Mouse (Mus musculus) kidney, postnatal 0 days (tissue): ENCODE measurements around the gene Diaph2. TPM values are rescaled to one million over a fixed set of nuclear protein-coding genes. Genes with fewer than 3 reads are reported as not detected.

Experiments used
- ATAC-seq: fragments of 200-750 bp; cut with Nextera tagmentation; replicated peaks from 2 replicates; pipeline ENCODE4 v1.8.0; 2017; ENCODE audit warnings: low read depth, moderate number of reproducible peaks, moderate TSS enrichment, moderate library complexity; ENCODE audit not compliant: low FRiP score
- DNase-seq: peaks from one replicate; pipeline ENCODE4 v3.0.0-alpha.2; 2016; ENCODE audit warnings: low spot score
- H3K27ac ChIP-seq: fragments of 300-500 bp; sonication (generic); 2 replicates; pipeline ENCODE4 v1.5.1; 2014; ENCODE audit warnings: mild to moderate bottlenecking
- H3K27me3 ChIP-seq: fragments of 300-500 bp; sonication (generic); 2 replicates; pipeline ENCODE4 v1.6.1; 2014; ENCODE audit warnings: low read length, mixed read lengths; ENCODE audit not compliant: insufficient read depth
- H3K36me3 ChIP-seq: fragments of 300-500 bp; sonication (generic); 2 replicates; pipeline ENCODE4 v1.6.1; 2014; ENCODE audit warnings: low read length, mixed read lengths; ENCODE audit not compliant: insufficient read depth
- H3K4me1 ChIP-seq: fragments of 300-500 bp; sonication (generic); replicated peaks from 2 replicates; pipeline ENCODE4 v1.6.1; 2014; ENCODE audit warnings: antibody characterized with exemption, low read length, mixed read lengths; ENCODE audit not compliant: insufficient read depth
- H3K4me2 ChIP-seq: fragments of 300-500 bp; sonication (generic); 2 replicates; pipeline ENCODE4 v1.6.1; 2014; ENCODE audit warnings: mild to moderate bottlenecking, low read length, moderate library complexity, mixed read lengths
- H3K4me3 ChIP-seq: fragments of 300-500 bp; sonication (generic); replicated peaks from 2 replicates; pipeline ENCODE4 v1.5.1; 2014; ENCODE audit warnings: low read depth, low read length
- H3K9ac ChIP-seq: fragments of 300-500 bp; sonication (generic); 2 replicates; pipeline ENCODE4 v1.6.1; 2014; ENCODE audit warnings: low read depth, low read length
- H3K9me3 ChIP-seq: fragments of 300-500 bp; sonication (generic); replicated peaks from 2 replicates; pipeline ENCODE4 v1.6.1; 2016; ENCODE audit warnings: low read length, inconsistent platforms, mixed read lengths
- CTCF ChIP-seq: IDR thresholded peaks from 2 replicates; pipeline ENCODE4 v1.5.1; 2016; ENCODE audit warnings: antibody characterized with exemption, low read depth, mild to moderate bottlenecking, moderate library complexity
- WGBS: fragments of 180-500 bp; shearing (Covaris S2); extraction: QIAGEN DNeasy Blood & Tissue Kit; methylation state at CpG from one replicate; pipeline ENCODE4 v1.1.7; 2014; 5-methylcytosine and 5-hydroxymethylcytosine counted together
- polyA plus RNA-seq: library from polyadenylated mRNA; unstranded; fragments of >200 nt; fragmentation: Nextera tagmentation; extraction: Ambion mirVana; gene quantifications from 2 replicates; pipeline ENCODE4 v1.2.1, GENCODE M21; 2015

The Diaph2 gene
- polyA plus RNA-seq, 1 experiment from 2014 or later, result 5.4 TPM

- TF ChIP-seq CTCF, result no peak
- Histone ChIP-seq H3K36me3 (no peaks in the 10 kb centered on the region), H3K27me3 (no peaks in the 10 kb centered on the region), H3K27ac (no peak overlapping the region), H3K4me3 (no peak overlapping the region), H3K4me1 (no peaks in the 10 kb centered on the region), H3K9ac (no peak overlapping the region), H3K9me3 (no peaks in the 10 kb centered on the region), H3K4me2 (no peak overlapping the region)
- WGBS, result 78% methylated on average over 2 of the region's 2 CpGs
- DNase-seq (no peak), ATAC-seq (no peak)
Measured at GRCm38 (mm10) chrX:129925806-129926205, 176.3 kb downstream of the Diaph2 start.

DNA sequence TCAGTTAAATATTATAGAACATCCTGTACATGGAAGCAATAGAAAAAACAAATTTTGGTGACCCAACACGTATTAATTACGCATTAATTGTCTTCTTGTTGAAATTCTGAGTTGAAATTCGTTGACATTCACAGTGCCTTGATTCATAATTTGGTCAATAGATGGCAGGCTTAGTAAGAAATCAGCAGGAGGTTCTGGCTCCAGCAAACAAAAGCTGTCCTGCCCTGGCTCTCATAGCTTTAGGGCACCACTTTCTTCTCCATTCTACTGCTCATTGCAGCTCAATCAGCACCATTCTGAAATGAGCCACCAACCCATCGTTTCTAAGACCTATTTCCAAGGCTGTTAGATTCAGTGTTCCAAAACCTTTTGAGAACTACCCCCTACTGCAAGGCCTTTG lies 225.3 kb downstream of the Diaph2 start:
- peak; percentile 29; the same call in 1 of the 2 replicates for TF ChIP-seq CTCF
- H3K4me2 ChIP-seq, result no peak overlapping the region
- no peaks in the 10 kb centered on the region for H3K4me1 ChIP-seq
- no peaks in the 10 kb centered on the region for H3K27me3 ChIP-seq
- H3K27ac ChIP-seq, result no peak overlapping the region
- WGBS, result 67% methylated on average over 4 of the region's 4 CpGs
- no peak overlapping the region for H3K4me3 ChIP-seq
- H3K36me3 ChIP-seq, result no peaks in the 10 kb centered on the region
- DNase-seq (peak; percentile 2), ATAC-seq (no peak)
- no peak overlapping the region for H3K9ac ChIP-seq
- no peaks in the 10 kb centered on the region for H3K9me3 ChIP-seq

- no peak for TF ChIP-seq CTCF
- Histone ChIP-seq H3K27ac (no peak overlapping the region), H3K4me3 (no peak overlapping the region), H3K4me2 (no peak overlapping the region), H3K9ac (no peak overlapping the region), H3K9me3 (no peaks in the 10 kb centered on the region), H3K27me3 (no peaks in the 10 kb centered on the region), H3K4me1 (no peaks in the 10 kb centered on the region), H3K36me3 (no peaks in the 10 kb centered on the region)
- no peak for DNase-seq
- ATAC-seq, result no peak
Measured at GRCm38 (mm10) chrX:130008210-130008609, 258.7 kb downstream of the Diaph2 start.

- no peak overlapping the region for H3K4me3 ChIP-seq
- no peaks in the 10 kb centered on the region for H3K4me1 ChIP-seq
- no peaks in the 10 kb centered on the region for H3K27me3 ChIP-seq
- DNase-seq (no peak), ATAC-seq (no peak)
- 48% methylated on average over 1 of the region's 1 CpGs for WGBS
- H3K27ac ChIP-seq, result no peak overlapping the region
- TF ChIP-seq CTCF, result no peak
- no peaks in the 10 kb centered on the region for H3K9me3 ChIP-seq
- no peaks in the 10 kb centered on the region for H3K36me3 ChIP-seq
- no peak overlapping the region for H3K9ac ChIP-seq
- H3K4me2 ChIP-seq, result no peak overlapping the region
Measured at GRCm38 (mm10) chrX:130019735-130020134, 270.2 kb downstream of the Diaph2 start.

DNA sequence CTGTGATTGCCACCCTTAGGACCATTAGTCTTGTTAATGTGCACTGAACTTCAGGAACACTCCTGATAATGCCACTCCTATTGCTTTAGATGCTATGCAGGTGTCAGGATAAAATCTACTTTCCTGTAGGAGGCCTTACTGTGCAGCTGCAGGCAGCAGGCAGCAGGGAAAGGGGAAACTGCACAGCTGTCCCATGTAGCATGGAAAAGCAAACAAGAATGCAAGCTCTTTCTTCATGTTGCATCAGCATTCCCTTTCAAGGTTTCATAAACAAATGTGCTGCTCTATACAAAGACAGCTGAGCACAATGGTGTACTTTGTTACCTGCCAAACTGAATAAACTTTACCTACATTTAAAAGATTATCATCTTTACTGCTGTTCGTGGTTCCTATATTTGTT lies 295.0 kb downstream of the Diaph2 start:
- Histone ChIP-seq H3K4me1 (no peaks in the 10 kb centered on the region), H3K27me3 (no peaks in the 10 kb centered on the region), H3K9me3 (no peaks in the 10 kb centered on the region), H3K27ac (no peak overlapping the region), H3K36me3 (no peaks in the 10 kb centered on the region), H3K4me3 (no peak overlapping the region), H3K4me2 (no peak overlapping the region), H3K9ac (no peak overlapping the region)
- 66% methylated on average over 1 of the region's 1 CpGs for WGBS
- no peak for ATAC-seq
- no peak for DNase-seq
- TF ChIP-seq CTCF, result no peak

DNA sequence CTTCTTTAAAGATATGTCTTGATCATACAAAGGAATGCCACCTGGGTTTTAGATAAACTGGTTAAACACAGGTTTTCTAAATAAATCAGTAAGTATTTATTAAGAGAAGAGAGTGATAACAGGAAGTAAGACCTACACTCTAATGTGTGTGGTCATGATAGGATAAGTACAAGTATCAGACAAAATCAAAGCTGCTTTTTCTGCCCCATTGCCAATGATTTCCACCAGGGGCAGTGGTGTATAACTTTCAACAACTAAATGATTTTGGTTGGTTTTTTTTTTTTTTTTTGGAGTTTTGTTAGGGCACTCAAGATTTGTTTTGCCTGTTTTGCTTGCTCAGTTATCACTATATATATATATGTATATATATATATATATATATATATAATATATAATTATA lies 399.7 kb downstream of the Diaph2 start:
- Histone ChIP-seq H3K27me3 (no peaks in the 10 kb centered on the region), H3K4me2 (no peak overlapping the region), H3K4me3 (no peak overlapping the region), H3K27ac (no peak overlapping the region), H3K36me3 (no peaks in the 10 kb centered on the region), H3K4me1 (no peaks in the 10 kb centered on the region), H3K9ac (no peak overlapping the region), H3K9me3 (no peaks in the 10 kb centered on the region)
- TF ChIP-seq CTCF, result peak; percentile 31; the same call in 1 of the 2 replicates
- ATAC-seq (no peak), DNase-seq (no peak)

- TF ChIP-seq CTCF, result no peak
- Histone ChIP-seq H3K4me2 (no peak overlapping the region), H3K27me3 (no peaks in the 10 kb centered on the region), H3K9me3 (no peaks in the 10 kb centered on the region), H3K4me1 (no peaks in the 10 kb centered on the region), H3K36me3 (no peaks in the 10 kb centered on the region), H3K4me3 (no peak overlapping the region), H3K27ac (no peak overlapping the region), H3K9ac (no peak overlapping the region)
- DNase-seq (no peak), ATAC-seq (no peak)
- WGBS, result 88% methylated on average over 1 of the region's 1 CpGs
Measured at GRCm38 (mm10) chrX:130152164-130152563, 402.6 kb downstream of the Diaph2 start.
